Mouse (Mus musculus) thymus, adult 2 months (tissue): ENCODE measurements around the gene Ptpn3. TPM values are rescaled to one million over a fixed set of nuclear protein-coding genes. Genes with fewer than 3 reads are reported as not detected.

Experiments used
- DNase-seq: peaks from one replicate; pipeline ENCODE4 v3.0.0; 2021
- H3K27ac ChIP-seq: fragments of 200-500 bp; 2 replicates; pipeline ENCODE4 v1.5.1; 2012; ENCODE audit warnings: low read length, control low read depth; ENCODE audit not compliant: control insufficient read depth, insufficient read depth
- H3K27me3 ChIP-seq: fragments of 200-500 bp; 2 replicates; pipeline ENCODE4 v1.6.1; 2012; ENCODE audit warnings: mild to moderate bottlenecking, low read length, moderate library complexity, mixed read lengths; ENCODE audit not compliant: control insufficient read depth, insufficient read depth
- H3K36me3 ChIP-seq: fragments of 200-500 bp; 2 replicates; pipeline ENCODE4 v1.6.1; 2012; ENCODE audit warnings: mild to moderate bottlenecking, low read length, moderate library complexity; ENCODE audit not compliant: control insufficient read depth, insufficient read depth
- H3K4me1 ChIP-seq: fragments of 200-500 bp; replicated peaks from 2 replicates; pipeline ENCODE4 v1.6.1; 2012; ENCODE audit warnings: low read length; ENCODE audit not compliant: control insufficient read depth, insufficient read depth
- H3K4me3 ChIP-seq: fragments of 200-500 bp; 2 replicates; pipeline ENCODE4 v1.5.1; 2012; ENCODE audit warnings: mild to moderate bottlenecking, low read length, control low read depth, moderate library complexity; ENCODE audit not compliant: control insufficient read depth, insufficient read depth
- CTCF ChIP-seq: fragments of 200-500 bp; IDR thresholded peaks from 2 replicates; pipeline ENCODE4 v1.5.1; 2012; ENCODE audit warnings: mild to moderate bottlenecking, control low read depth, low read length, moderate library complexity, borderline replicate concordance; ENCODE audit not compliant: control insufficient read depth, poor library complexity, insufficient read depth; ENCODE audit errors: extremely low read depth
- POLR2A ChIP-seq: fragments of 200-500 bp; IDR thresholded peaks from 2 replicates; pipeline ENCODE4 v1.6.1; 2012; ENCODE audit warnings: mild to moderate bottlenecking, low read length, control low read depth, moderate library complexity; ENCODE audit not compliant: control insufficient read depth, poor library complexity, insufficient read depth; ENCODE audit errors: extremely low read depth
- WGBS: fragments of 180-500 bp; shearing (Covaris S2); methylation state at CpG from one replicate; pipeline ENCODE4 v1.1.7; 2018; 5-methylcytosine and 5-hydroxymethylcytosine counted together
- polyA plus RNA-seq: library from polyadenylated mRNA; depleted of rRNA; stranded (reverse); fragments of >200 nt; gene quantifications from 2 replicates; pipeline ENCODE4 v1.2.3, GENCODE M21; 2012

Gene Ptpn3
- polyA plus RNA-seq, 1 experiment: 3.3 TPM

- TF ChIP-seq CTCF: no peak
- H3K4me3 ChIP-seq: no peak overlapping the region
- no peaks in the 10 kb centered on the region for H3K36me3 ChIP-seq
- H3K27me3 ChIP-seq: no peaks in the 10 kb centered on the region
- no peak for DNase-seq
- no peaks in the 10 kb centered on the region for H3K4me1 ChIP-seq
- H3K27ac ChIP-seq: no peak overlapping the region
- WGBS: 92% methylated on average over 9 of the region's 9 CpGs
Measured at GRCm38 (mm10) chr4:57191543-57192283, 109.9 kb downstream of the Ptpn3 start.

GRCm38 (mm10) chr4:57189881-57190280 is 111.8 kb downstream of the Ptpn3 start:
- Histone ChIP-seq H3K4me1 (no peaks in the 10 kb centered on the region), H3K4me3 (no peak overlapping the region), H3K27me3 (no peaks in the 10 kb centered on the region), H3K27ac (no peak overlapping the region), H3K36me3 (no peaks in the 10 kb centered on the region)
- no peak for DNase-seq
- TF ChIP-seq POLR2A (no peak), CTCF (no peak)
- 86% methylated on average over 2 of the region's 2 CpGs for WGBS

GRCm38 (mm10) chr4:57186035-57186434 is 115.6 kb downstream of the Ptpn3 start:
- no peak for DNase-seq
- H3K36me3 ChIP-seq: no peaks in the 10 kb centered on the region

GRCm38 (mm10) chr4:57185462-57185861 is 116.2 kb downstream of the Ptpn3 start:
- no peak for DNase-seq
- WGBS: 96% methylated on average over 8 of the region's 8 CpGs
- Histone ChIP-seq H3K4me3 (no peak overlapping the region), H3K4me1 (no peaks in the 10 kb centered on the region), H3K36me3 (no peaks in the 10 kb centered on the region), H3K27me3 (no peaks in the 10 kb centered on the region), H3K27ac (no peak overlapping the region)
- TF ChIP-seq POLR2A (no peak), CTCF (no peak)

More at GRCm38 (mm10) chr4:57186035-57186434, 115.6 kb downstream of the Ptpn3 start:
- no peaks in the 10 kb centered on the region for H3K27me3 ChIP-seq
- H3K4me1 ChIP-seq: no peaks in the 10 kb centered on the region
- no peak overlapping the region for H3K27ac ChIP-seq
- no peak for TF ChIP-seq POLR2A
- no peak for TF ChIP-seq CTCF
- 35% methylated on average over 6 of the region's 6 CpGs for WGBS
- no peak overlapping the region for H3K4me3 ChIP-seq

- no peak for DNase-seq
- TF ChIP-seq POLR2A (no peak), CTCF (no peak)
- 90% methylated on average over 4 of the region's 4 CpGs for WGBS
- Histone ChIP-seq H3K36me3 (no peaks in the 10 kb centered on the region), H3K27ac (no peak overlapping the region), H3K4me1 (no peaks in the 10 kb centered on the region), H3K4me3 (no peak overlapping the region), H3K27me3 (no peaks in the 10 kb centered on the region)
Measured at GRCm38 (mm10) chr4:57183493-57183892, 118.1 kb downstream of the Ptpn3 start.

- TF ChIP-seq POLR2A (no peak), CTCF (no peak)
- Histone ChIP-seq H3K27me3 (no peaks in the 10 kb centered on the region), H3K4me3 (no peak overlapping the region), H3K4me1 (no peaks in the 10 kb centered on the region), H3K27ac (no peak overlapping the region), H3K36me3 (no peaks in the 10 kb centered on the region)
- no peak for DNase-seq
- WGBS: 95% methylated on average over 1 of the region's 1 CpGs
Measured at GRCm38 (mm10) chr4:57181538-57181937, 120.1 kb downstream of the Ptpn3 start.

GRCm38 (mm10) chr4:57178881-57179280 is 122.8 kb downstream of the Ptpn3 start:
- no peaks in the 10 kb centered on the region for H3K4me1 ChIP-seq
- 87% methylated on average over 4 of the region's 4 CpGs for WGBS
- TF ChIP-seq POLR2A (no peak), CTCF (no peak)
- no peaks in the 10 kb centered on the region for H3K27me3 ChIP-seq
- no peak overlapping the region for H3K27ac ChIP-seq
- H3K36me3 ChIP-seq: no peaks in the 10 kb centered on the region
- no peak overlapping the region for H3K4me3 ChIP-seq
- no peak for DNase-seq
